Mouse (Mus musculus) left cerebral cortex, postnatal 4 days (tissue): ENCODE data around the gene Gp1ba. TPM values are rescaled to one million over a fixed set of nuclear protein-coding genes. Genes with fewer than 3 reads are reported as not detected.

Experiments used
- DNase-seq: peaks from one replicate; pipeline ENCODE4 v3.0.0-alpha.2; 2022
- intact Hi-C: fragments of 180-260 bp; cut with DNase I; formaldehyde crosslinking; loops from one replicate; pipeline ENCODE4 v1.15.1; 2025
- total RNA-seq, 2 experiments: library from RNA; stranded (reverse); gene quantifications; 2 replicates each; pipeline ENCODE4 v1.2.3; 2021

Gp1ba gene
- total RNA-seq, 2 experiments from 2014 or later = 0.18 TPM; not detected in 1

DNA sequence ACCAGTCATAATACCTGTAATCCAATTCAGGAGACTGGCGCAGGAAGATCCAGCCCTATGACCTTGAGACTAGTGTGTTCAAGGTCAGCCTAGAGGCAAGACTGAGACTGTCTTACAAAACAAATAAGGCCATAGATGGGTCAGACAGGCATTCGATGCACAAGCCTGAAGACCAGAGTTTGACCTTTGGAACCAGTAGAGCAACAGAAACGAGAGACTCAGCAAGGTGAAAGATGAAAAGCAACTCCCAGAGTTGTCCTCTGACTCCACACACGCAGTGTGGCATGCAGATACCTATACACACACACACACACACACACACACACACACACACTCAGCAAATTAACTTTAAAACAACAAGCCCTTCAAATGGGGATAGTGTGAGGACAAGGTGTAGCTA, 12.0 kb upstream of the Gp1ba start:
- intact Hi-C loops = no loop called here
- DNase-seq = no peak

DNA sequence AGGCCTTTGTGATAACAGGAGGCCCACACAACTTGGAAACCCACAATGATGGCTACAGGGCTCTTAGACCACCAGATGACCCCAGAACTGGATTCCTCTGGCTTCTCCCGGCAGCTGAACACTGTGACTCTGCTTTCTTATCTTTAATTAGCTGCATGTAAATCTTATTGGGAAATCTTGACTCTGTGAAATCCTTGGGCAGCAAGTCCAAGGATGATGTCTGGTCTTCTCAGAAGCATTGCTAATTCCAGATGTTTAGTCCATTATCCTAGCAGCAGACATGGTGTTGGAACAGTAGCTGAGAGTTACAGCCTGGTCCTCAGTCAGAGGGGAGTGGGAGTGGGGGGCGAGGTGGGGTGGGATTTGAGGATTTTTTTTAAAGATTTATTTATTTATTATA, 10.5 kb upstream of the Gp1ba start:
- intact Hi-C loops = no loop called here
- DNase-seq = no peak

DNA sequence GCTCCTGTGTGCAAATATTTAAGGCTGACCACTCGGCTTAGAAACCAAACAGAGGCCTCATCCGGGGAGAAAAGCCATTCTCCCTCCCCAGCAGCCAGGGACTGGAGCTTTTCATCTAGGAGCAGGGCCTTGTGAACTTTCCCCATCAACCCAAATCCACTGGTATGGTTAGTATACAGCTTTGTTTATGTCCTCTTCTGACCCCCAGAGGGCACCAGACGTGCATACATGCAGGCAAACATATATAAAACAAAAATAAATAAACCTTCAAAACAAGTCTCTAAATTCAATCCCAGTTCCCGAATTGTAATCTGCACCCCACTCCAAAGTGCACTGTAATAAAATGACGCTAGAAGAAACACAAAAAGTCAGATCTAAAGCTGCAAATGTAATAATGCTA, 9.4 kb upstream of the Gp1ba start:
- intact Hi-C loops = no loop called here

DNA sequence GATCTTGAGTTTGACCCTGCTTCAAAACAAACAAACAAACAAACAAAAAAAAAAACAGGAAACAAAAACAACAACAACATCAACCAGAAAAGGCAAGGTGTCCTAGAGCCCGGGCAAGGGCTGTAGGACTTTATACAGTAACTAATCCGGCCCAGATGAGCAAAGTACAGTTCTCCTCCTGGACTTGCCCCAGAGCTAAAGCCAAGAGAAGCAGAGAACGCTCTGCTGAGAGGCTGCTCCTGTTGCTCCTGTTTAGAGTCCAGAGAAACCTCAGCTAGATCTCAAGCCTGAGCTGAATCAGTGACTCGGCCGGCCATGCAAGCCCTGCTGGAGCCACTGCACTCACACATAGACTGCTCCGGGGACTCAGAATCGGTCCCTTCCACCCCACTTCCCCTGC, 8.8 kb upstream of the Gp1ba start:
- intact Hi-C loops = no loop called here
- no peak for DNase-seq

More for the DNA sequence above, 9.4 kb upstream of the Gp1ba start:
- no peak for DNase-seq

DNA sequence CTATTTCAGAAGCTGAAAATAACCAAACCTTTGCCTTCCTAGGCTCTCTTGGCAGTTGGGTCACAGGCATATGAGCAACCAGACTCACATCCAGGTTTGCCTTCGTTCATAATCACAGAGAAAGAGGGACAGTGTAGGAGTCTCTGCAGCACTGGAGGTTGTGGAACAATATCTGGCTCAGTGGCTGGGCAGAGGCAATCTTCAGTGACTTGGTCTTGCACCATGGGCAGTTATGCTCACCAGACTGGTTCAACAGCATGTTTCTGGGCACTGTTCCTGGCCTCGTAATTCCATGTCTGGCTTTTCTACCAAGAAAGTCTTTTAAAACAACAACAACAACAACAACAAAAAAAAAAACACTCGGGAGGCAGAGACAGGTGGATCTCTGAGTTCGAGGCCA, 3.3 kb upstream of the Gp1ba start:
- no peak for DNase-seq
- intact Hi-C loops = no loop called here

DNA sequence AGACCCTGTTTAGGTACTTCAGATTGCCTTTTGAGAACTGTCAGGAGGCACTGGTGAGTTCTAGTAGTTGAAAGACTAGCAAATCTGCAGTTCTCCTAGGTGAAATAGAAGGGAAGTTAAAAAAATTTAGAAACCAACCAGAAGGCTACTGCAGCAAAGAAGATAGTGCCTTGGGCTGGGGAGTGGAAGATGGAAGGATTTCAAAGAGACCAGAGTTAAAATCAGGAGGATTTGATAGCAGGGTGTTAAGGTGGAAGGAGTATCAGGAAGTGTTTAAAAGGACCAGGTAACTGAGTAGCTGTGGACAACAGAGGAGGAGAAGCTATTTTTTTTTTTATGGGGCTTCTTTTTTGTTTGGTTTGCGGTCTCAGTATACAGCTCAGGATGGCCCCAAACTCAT, 1.2 kb upstream of the Gp1ba start:
- intact Hi-C loops = no loop called here
- DNase-seq = no peak

DNA sequence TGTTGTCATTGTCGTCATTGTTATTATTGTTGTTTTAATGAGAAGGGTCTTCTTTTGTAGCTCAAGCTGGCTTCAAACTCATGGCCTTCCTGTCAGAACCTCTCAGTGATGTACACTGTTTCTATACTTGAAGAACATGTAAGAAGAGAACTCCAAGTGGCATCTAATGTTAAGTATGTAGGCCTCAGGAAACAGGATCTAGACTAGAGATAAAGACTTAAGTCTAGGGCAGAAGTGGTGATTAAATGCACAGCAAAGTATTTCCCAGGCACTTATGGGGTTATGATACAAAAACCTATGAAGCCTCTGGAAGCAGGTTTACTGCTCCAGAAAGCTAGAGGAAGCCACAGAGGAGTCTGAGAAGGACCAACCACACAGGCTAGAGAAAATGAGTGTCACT, 629 bp upstream of the Gp1ba start:
- no peak for DNase-seq
- intact Hi-C loops = no loop called here

DNA sequence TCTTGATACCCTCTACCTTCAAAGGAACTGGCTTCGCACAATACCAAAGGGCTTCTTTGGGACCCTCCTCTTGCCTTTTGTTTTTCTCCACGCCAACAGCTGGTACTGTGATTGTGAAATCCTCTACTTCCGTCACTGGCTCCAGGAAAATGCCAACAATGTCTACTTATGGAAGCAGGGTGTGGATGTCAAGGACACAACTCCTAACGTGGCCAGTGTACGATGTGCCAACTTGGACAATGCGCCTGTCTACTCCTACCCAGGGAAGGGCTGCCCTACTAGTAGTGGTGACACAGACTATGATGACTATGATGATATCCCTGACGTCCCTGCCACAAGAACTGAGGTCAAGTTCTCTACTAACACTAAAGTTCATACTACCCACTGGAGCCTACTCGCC, 1.1 kb downstream of the Gp1ba start:
- no peak for DNase-seq
- intact Hi-C loops = no loop called here

DNA sequence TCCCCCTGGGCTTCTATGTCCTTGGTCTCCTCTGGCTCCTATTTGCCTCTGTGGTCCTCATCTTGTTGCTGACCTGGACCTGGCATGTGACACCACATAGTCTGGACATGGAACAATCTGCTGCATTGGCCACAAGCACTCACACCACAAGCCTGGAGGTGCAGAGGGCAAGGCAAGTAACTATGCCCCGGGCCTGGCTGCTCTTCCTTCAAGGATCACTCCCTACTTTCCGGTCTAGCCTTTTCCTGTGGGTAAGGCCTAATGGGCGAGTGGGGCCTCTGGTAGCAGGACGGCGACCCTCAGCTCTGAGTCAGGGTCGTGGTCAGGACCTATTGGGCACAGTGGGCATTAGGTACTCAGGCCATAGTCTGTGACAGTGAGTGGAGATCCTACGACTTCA, 2.3 kb downstream of the Gp1ba start:
- DNase-seq = no peak
- intact Hi-C loops = no loop called here

DNA sequence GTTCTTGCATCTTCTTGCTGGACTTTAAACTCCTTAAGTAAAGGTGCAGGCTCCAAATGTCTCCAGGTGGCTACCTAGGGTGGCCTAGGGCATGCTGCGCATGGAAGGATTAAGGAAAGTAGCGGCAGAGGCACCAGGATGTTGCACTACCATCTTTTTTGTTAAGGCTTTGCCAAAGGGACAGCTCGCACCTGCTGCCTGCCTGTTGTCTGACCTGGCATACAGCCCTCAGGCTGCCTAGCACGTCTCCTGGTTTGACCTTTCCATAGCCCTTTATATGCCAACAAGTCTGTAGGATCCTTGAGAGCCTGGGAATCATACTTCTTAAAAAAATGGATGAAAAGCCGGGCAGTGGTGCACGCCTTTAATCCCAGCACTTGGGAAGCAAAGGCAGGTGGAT, 4.1 kb downstream of the Gp1ba start:
- intact Hi-C loops = no loop called here
- DNase-seq = no peak

DNA sequence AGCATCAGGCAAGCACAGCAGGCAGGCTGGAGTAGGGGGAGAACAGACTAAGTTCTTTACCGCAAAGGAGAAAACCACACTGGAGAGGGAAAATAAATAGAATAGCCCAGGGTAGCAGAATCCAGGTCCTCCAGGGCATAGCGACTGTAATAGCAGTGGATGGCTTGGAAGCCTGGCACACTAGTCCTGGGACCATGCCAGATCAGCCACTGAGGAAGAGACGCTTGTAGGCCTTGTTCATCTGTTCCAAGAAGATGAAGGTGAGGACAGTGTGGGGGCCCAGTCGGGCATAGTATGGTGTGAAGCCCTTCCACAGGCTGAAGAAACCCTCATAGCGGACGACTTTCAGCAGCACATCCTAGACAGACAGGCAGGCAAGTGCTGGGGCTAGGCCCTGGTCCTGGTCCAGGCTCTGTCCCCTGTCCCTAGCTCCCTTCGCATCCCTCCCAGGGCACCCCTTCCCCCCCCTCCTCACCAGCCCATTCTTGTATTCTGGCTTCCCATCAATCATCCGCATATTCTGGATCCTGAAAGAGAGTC, 5.7 kb downstream of the Gp1ba start:
- intact Hi-C loops = no loop called here
- DNase-seq = no peak

DNA sequence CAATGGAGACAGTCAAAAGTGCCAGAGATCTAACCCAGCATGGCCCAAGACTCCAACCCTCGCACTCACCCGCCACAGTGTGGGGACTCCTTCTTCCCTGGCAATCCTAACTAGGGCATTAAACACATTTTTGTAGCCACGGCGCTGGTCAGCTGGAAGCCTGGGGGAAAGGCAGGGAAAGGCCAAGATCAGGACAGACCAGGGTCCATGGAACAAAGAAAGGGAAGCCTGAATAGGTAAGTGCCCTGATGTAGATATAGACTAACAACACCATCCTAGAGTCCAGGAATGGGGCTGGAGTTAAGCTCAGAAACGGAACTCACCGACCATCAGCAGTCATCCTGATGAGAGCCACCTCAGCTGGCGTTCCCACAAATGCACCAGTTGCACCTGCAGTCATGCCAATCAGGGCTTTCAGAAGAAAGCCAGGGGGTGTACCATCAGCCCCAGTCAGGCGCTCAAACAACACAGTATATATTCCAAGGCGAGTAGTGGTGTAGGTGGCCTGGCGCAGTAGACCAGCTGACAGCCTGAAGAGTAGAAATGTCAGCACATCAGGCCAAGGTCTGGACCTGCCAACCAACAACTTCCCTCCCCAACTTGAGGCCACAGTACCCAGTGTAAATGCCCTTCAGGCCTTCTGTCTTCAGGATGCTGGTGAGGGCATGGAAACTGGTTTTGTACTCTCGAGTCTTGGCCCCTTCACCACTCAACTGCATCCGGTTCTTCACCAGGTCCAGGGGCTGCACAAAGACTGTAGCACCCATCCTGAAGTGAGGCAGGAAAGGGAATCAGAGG, 6.7 kb downstream of the Gp1ba start:
- intact Hi-C loops = no loop called here
- DNase-seq = no peak

DNA sequence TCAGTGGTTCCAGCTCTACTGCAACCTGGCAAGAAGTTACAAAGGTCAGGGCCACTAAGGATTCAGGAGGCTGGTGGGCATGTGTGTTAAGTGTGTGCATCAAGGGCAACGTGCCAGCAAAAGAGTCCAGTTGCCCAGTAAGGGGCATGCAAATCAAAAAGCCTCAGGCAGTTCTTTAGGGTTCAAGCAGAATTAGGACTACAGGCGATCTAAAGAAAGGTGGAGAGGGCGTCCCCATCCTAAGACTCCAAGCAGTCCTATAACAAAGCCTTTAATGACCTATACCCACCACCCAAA, 7.3 kb downstream of the Gp1ba start:
- no peak for DNase-seq
- intact Hi-C loops = no loop called here

DNA sequence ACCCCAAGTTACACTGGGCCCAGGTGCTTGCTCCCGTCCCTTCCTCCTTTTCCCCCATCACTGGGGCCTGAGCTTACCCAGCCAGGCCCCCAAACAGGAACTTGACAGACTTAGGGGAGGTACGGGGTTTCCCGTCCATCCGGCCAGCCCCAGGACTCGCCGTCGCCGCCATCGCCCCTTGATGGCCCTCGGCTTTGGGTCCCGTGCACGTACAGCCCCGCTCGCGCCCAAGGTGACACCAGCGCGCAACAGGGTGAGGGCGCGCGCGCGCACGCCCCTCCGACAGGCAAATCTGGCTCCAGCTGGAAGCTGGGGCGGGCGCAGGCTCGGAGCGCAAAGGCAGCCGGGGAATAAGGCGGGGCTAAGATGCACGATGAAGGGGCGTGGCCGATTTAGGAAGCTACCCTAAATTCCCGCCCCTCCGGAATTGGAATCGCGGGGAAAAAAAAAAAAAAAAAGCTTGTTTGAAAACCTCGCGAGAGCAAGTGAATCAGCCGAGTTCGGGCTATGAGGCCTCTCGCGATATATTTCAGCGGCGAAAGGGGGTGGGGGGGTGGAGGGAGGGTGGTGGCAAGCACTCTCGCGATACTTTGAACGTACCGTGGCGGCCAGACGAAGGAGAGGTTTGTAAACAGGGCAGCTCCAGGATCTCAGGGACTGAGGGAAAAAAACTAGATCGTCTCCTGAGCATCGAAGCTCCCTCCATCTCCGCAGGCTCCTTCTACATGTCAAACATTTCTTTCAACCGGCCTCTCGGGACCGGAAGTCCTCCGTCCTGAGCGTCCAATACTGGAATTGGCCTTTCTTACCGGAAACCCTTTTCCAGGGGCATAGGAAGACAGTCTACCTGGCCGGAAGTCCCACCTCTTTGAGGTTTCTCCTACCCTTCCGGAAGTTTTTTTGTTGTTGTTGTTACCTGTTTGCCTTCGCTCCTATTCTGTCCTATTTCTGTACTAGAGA, 8.0 kb downstream of the Gp1ba start, which contains the start of the genes Rnf167 and Slc25a11:
Gene Rnf167, plus strand, starts transcription at position 545 of the 960 bp plus-strand sequence.
Gene Slc25a11, minus strand, starts transcription at position 789 of the 960 bp plus-strand sequence.
- peak; percentile 98 for DNase-seq
- intact Hi-C loops = no loop called here

DNA sequence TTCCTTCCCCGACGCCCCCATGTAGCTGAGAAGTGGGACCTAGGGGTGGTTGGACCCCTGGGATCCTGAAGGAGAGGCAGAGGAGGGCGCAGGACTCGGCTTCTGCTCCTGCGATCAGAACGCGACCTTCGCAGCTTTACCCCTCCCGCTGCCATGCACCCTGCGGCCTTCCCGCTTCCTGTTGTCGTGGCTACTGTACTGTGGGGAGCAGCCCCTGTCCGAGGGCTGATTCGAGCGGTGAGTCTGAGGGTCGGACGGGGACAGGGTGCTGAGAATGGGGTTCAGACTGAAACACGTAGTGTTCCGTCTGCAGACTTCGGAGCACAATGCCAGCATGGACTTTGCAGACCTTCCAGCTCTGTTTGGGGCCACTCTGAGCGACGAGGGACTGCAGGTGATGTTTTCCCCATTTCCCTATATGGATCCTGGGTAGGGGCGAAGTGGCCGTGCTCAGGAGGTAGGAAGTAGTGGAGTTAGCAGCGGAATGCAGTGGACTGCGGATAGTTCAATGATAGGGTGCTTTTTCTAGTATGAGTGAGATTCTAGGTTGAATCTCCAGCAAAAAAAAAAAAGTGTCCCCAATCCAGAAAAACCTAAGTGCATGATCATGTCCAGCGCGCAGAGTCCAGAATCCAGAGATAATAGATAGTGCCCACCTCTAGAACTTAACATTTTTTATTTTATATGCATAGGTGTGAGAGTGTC, 8.9 kb downstream of the Gp1ba start:
- intact Hi-C loops = no loop called here
- DNase-seq = peak; percentile 31

DNA sequence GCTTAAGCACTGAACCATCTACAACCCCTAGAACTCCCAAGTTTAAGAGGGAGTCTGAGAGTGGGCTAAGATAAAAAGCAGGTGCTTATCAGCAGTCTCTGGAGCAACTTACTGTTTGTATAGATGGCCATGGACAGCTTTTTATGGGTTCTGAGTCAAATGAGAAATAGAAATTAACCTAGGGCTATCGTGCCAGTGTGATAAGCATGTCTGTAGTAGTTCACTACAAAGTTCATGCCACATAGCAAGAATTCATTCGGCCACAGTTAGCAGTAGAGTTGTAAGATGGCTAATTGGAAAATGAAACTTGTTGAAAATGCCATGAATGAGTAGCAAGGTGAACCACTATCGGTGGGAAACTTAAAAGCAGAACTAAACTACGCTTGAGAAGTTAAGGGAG, 9.6 kb downstream of the Gp1ba start:
- no peak for DNase-seq
- intact Hi-C loops = no loop called here

DNA sequence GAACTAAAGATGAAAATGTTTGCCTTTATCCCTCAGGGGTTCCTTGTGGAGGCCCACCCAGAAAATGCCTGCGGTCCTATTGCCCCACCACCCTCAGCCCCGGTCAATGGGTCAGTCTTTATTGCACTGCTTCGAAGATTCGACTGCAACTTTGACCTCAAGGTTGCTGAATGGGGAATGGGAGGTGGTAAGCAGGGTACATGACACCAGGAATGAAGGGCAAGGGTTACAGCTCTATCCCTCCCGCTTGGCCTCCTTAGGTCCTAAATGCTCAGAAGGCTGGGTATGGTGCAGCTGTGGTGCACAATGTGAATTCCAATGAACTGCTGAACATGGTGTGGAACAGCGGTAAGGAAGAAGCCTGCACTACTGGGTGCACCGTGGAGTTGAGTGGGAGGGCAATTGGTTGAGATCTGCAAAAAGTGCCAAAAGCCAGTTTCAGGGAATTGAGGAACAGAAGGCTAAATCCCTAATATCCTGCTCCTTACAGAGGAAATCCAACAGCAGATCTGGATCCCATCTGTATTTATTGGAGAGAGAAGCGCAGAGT, 10.3 kb downstream of the Gp1ba start:
- intact Hi-C loops = no loop called here
- no peak for DNase-seq

DNA sequence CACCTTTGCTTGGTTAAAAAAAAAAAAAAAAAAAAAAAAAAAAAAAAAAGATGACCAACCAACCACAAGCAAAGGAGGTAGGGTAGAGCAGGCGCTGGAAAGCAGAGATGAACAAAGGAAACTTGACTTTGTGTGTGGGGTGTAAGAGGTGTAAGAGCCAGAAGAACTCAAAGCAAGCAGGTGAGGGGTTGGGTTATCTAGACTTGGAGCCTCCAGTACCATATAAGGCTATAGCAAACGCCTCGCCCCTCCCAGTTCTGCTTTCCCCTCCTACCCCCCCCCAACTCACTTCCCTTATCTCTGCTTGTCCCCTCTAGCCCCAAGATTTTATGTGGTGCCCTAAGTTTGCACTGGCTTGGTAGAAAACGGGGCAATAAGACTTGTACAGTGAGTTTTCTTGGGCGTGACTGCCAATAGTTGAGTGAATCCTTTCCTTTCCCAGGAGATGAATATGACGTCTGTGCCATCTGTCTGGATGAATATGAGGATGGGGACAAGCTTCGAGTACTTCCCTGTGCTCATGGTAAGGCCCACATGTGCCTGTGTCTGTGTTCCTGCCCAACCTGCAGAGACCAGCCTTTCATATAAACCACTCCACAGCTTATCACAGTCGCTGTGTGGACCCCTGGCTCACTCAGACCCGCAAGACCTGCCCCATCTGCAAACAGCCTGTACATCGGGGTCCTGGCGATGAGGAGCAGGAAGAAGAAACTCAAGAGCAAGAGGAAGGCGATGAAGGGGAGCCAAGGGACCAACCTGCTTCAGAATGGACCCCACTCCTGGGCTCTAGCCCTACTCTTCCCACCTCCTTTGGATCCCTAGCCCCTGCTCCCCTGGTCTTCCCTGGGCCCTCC, 11.6 kb downstream of the Gp1ba start:
- intact Hi-C loops = no loop called here
- DNase-seq = no peak

DNA sequence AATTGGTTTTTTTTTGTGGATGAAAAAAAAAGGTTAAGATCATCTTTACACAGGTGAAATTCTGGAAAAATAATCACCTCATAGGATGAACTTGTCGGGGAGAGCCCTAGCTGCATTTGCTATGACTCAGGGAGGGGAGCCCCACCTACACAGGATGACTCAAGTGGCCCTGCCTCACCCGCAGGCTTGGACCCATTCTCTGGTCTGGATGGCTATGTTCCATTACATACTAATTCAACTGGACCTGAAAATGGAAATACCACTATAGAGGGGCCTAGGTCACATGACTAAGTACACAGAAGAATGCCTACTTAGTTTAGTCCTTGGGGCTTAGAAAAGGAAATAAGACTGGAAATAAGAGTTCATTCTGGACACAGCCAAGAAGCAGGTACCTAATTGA, 12.5 kb downstream of the Gp1ba start:
- intact Hi-C loops = no loop called here
- DNase-seq = no peak
